Mouse (Mus musculus) embryonic fibroblast, embryonic 13.5 days (primary cell): ENCODE results near the gene Vmn1r40. TPM values are rescaled to one million over a fixed set of nuclear protein-coding genes. Genes with fewer than 3 reads are reported as not detected.

Experiments used
- H3K27ac ChIP-seq: 2 replicates; pipeline ENCODE4 v1.5.1; 2012; ENCODE audit warnings: low read length, control low read depth, inconsistent platforms; ENCODE audit not compliant: insufficient read depth
- H3K4me1 ChIP-seq: 2 replicates; pipeline ENCODE4 v1.6.1; 2011; ENCODE audit warnings: low read length; ENCODE audit not compliant: control insufficient read depth, insufficient read depth
- H3K4me3 ChIP-seq: 2 replicates; pipeline ENCODE4 v1.5.1; 2011; ENCODE audit warnings: mild to moderate bottlenecking, control low read depth, low read length; ENCODE audit not compliant: insufficient read depth
- CTCF ChIP-seq: IDR thresholded peaks from 2 replicates; pipeline ENCODE4 v1.5.1; 2011; ENCODE audit warnings: mild to moderate bottlenecking, control low read depth, low read length, moderate library complexity, borderline replicate concordance; ENCODE audit not compliant: insufficient read depth
- POLR2A ChIP-seq: IDR thresholded peaks from 2 replicates; pipeline ENCODE4 v1.6.1; 2011; ENCODE audit warnings: low read depth, mild to moderate bottlenecking, control low read depth, low read length, moderate library complexity
- polyA plus RNA-seq: library from polyadenylated mRNA; stranded (reverse); fragments of >200 nt; gene quantifications from 2 replicates; pipeline ENCODE4 v1.2.4, GENCODE M21; 2011; ENCODE audit warnings: low read depth; ENCODE audit not compliant: missing spikeins, insufficient read length

The Vmn1r40 gene
- polyA plus RNA-seq, 1 experiment, result not detected

GRCm38 (mm10) chr6:89742811-89743210 is 35.5 kb downstream of the Vmn1r40 start:
- Histone ChIP-seq H3K27ac (no peak overlapping the region), H3K4me1 (no peaks in the 10 kb centered on the region), H3K4me3 (no peak overlapping the region)
- no peak for TF ChIP-seq CTCF
- no peak for TF ChIP-seq POLR2A

Other genes starting within 250 kb of the Vmn1r40 start
- 11.6 and 14.4 TPM in 2 replicates for gene Chchd6, start 111.9 kb upstream of the Vmn1r40 start, polyA plus RNA-seq
- 5.5 and 6.0 TPM in 2 replicates for gene Txnrd3, start 63.6 kb upstream of the Vmn1r40 start, polyA plus RNA-seq
- gene Vmn1r41, start 33.2 kb downstream of the Vmn1r40 start, polyA plus RNA-seq, result not detected in 2 replicates
- not detected in 2 replicates for gene Vmn1r42, start 168.9 kb downstream of the Vmn1r40 start, polyA plus RNA-seq
- gene Vmn1r43, start 168.9 kb downstream of the Vmn1r40 start, polyA plus RNA-seq, result 0.10 TPM in 1 of 2 replicates, not detected in the other
- gene Vmn1r44, start 176.1 kb downstream of the Vmn1r40 start, polyA plus RNA-seq, result not detected in 2 replicates
- gene Vmn1r45, start 233.1 kb downstream of the Vmn1r40 start, polyA plus RNA-seq, result not detected in 2 replicates